Mouse (Mus musculus) E14TG2a.4 (cell line): ENCODE results near the gene Itgb7.

Source experiments
- H3K27me3 ChIP-seq: 2 replicates; pipeline ENCODE4 v1.6.1; 2014; ENCODE audit warnings: low read length, control low read depth; ENCODE audit not compliant: insufficient read depth
- H3K36me3 ChIP-seq: 2 replicates; pipeline ENCODE4 v1.6.1; 2014; ENCODE audit warnings: low read length, control low read depth; ENCODE audit not compliant: insufficient read depth
- H3K4me1 ChIP-seq: replicated peaks from 2 replicates; pipeline ENCODE4 v1.6.1; 2014; ENCODE audit warnings: low read depth, low read length, control low read depth
- H3K4me3 ChIP-seq: replicated peaks from 2 replicates; pipeline ENCODE4 v1.5.1; 2014; ENCODE audit warnings: mild to moderate bottlenecking, low read length
- H3K9me3 ChIP-seq: 2 replicates; pipeline ENCODE4 v1.6.1; 2014; ENCODE audit warnings: low read length, control low read depth
- CTCF ChIP-seq: conservative IDR thresholded peaks from 2 replicates; pipeline ENCODE4 v1.5.1; 2014; ENCODE audit warnings: low read length
- NANOG ChIP-seq: IDR thresholded peaks from 2 replicates; pipeline ENCODE4 v1.6.1; 2014; ENCODE audit warnings: borderline replicate concordance, low read length, mixed read lengths
- POU5F1 ChIP-seq: IDR thresholded peaks from 2 replicates; pipeline ENCODE4 v1.6.1; 2014; ENCODE audit warnings: low read length, borderline replicate concordance

The Itgb7 gene

GRCm38 (mm10) chr15:102245891-102246741, 14.4 kb upstream of the Itgb7 start:
- Histone ChIP-seq H3K36me3 (peaks cover 13% of the 10 kb centered on the region), H3K9me3 (no peaks in the 10 kb centered on the region), H3K27me3 (no peaks in the 10 kb centered on the region), H3K4me3 (peak overlapping the region; percentile 94), H3K4me1 (peaks cover 73% of the 10 kb centered on the region)
- TF ChIP-seq CTCF (no peak), NANOG (no peak), POU5F1 (no peak)

DNA sequence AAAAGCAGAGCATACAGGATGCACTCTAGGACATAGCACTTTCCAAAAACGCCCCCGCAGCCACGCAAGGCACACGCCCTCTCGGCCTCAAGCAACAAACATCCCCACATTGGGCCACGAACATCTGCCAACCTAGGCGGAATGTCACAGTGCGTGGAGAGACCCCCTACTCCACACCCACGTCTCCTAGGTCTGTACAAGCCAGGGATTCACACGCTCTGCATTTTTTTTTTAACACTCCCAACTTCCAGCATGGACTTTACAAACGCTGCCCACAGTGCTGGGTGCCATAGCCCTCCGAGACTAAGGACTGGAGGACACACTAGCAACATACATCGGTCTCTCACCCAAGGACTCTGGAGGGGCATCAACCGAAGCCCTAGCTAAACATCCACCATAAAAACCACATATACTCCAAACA, 13.7 kb upstream of the Itgb7 start:
- Histone ChIP-seq H3K27me3 (no peaks in the 10 kb centered on the region), H3K9me3 (no peaks in the 10 kb centered on the region), H3K4me1 (peaks cover 73% of the 10 kb centered on the region), H3K4me3 (peak overlapping the region; percentile 94), H3K36me3 (peaks cover 17% of the 10 kb centered on the region)
- no peak for TF ChIP-seq CTCF
- TF ChIP-seq NANOG, result no peak
- TF ChIP-seq POU5F1, result no peak

DNA sequence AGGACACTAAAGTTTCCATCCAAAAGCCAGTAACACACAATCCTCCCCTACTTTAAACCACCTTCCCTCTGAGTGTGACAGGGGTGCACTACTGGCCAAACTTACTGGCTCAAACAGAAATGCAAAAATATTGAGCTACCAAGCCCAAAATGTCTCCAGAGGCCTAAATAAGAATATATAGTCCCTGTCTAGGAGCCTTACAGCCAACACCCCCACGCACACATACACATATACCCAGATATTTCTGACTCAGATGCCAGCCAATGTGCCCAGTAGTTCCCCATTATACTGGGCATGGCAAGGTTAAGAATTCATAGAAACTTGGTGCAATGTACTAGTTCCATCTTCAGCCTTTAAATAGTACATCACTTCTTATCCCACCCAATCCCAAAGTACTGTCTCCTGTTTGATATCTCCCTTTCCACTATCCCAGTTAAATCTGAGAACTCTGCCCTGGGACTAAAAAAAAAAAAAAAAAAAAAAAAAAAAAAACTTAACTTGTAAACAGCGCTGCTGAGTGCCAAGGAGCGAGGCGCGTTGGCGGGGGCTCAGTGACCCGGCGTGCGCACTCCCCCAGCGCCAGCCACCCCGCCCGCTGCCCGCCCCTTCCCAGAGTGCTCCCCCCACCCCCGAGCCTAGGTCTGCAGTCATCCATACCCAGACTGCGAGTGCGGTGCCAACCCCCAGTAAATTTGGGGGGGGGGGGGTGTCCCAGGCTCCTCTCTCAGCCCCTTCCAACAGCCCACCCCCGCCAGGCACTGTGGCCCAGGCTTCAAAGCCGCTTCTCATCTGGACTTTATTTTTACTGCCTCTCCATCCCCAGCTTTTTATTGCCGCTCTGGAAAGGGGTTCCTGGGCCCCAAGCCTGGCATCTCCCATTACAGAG, 12.8 kb upstream of the Itgb7 start:
- Histone ChIP-seq H3K27me3 (no peaks in the 10 kb centered on the region), H3K9me3 (no peaks in the 10 kb centered on the region), H3K4me1 (peaks cover 70% of the 10 kb centered on the region), H3K4me3 (peak overlapping the region; percentile 94), H3K36me3 (peaks cover 24% of the 10 kb centered on the region)
- TF ChIP-seq CTCF (no peak), POU5F1 (no peak), NANOG (no peak)

GRCm38 (mm10) chr15:102243229-102244190, 11.8 kb upstream of the Itgb7 start:
- Histone ChIP-seq H3K9me3 (no peaks in the 10 kb centered on the region), H3K4me1 (peaks cover 70% of the 10 kb centered on the region), H3K27me3 (no peaks in the 10 kb centered on the region), H3K36me3 (peaks cover 34% of the 10 kb centered on the region), H3K4me3 (peak overlapping the region; percentile 94)
- TF ChIP-seq NANOG (peak; percentile 31; the same call in 1 of the 2 replicates), CTCF (no peak), POU5F1 (peak; percentile 93)

DNA sequence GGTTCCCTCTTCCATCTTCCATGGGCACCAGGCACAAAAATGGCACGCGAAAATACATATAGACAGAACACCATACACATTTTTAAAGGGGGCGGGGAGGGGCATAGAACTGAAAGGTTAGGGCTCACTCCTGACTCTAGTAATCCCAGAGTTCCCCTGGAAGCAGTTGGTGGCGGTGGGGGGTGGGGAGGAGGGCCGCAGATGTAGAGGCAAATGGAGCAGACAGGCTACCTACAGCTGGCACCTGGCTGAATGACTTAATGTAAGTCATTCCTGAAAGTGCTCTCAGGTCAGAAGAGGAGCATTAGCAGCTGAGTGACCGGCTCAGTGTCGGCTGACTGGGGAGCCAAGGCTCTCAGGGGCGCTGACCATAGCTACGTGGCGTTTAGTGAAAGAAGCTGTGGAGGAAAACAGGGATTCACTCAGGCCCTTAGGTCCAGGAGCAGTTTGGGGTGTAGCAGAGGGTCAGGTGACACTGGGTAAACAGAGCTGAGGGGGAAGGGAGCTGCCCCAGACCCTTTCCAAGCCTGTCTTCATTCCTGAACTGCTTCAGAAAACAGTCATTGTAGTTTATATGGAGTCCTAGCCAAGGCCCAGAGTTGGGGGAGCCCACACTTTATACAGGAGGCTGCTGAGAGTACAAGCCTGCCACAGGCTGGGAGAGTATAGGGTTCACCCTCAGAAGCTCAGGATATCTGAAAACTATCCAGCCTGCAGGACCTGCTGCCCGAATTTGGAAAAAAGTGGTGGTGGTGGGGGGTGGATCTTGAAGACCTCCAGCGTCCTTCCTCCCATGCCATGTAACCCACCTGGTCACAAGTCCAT, 10.9 kb upstream of the Itgb7 start:
- Histone ChIP-seq H3K36me3 (peaks cover 43% of the 10 kb centered on the region), H3K27me3 (no peaks in the 10 kb centered on the region), H3K4me3 (peak overlapping the region; percentile 94), H3K9me3 (no peaks in the 10 kb centered on the region), H3K4me1 (peaks cover 72% of the 10 kb centered on the region)
- TF ChIP-seq POU5F1 (no peak), NANOG (no peak), CTCF (no peak)

GRCm38 (mm10) chr15:102240607-102241006, 8.9 kb upstream of the Itgb7 start:
- Histone ChIP-seq H3K27me3 (no peaks in the 10 kb centered on the region), H3K4me1 (peaks cover 92% of the 10 kb centered on the region), H3K4me3 (peak overlapping the region; percentile 94), H3K9me3 (no peaks in the 10 kb centered on the region), H3K36me3 (peaks cover 63% of the 10 kb centered on the region)
- TF ChIP-seq NANOG (no peak), CTCF (no peak), POU5F1 (no peak)

DNA sequence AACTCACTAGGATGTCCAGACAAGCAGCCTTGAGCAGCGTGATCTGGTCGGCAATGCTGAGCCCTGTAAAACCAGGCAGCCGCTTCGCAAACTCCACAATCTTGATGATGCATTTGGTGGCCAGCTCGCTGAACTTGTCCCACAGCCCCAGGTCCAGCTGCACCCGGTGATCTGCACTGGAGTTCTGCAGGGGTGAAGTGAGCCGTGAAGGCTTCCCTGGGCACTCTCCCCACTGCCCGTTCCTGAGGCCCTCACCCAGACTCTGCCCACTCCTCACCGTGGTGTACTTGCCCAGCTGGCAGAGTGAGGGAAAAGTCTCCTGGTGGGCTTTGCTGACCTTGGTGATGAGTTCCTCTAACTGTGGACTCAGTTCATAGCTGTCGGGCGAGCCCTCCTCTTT, 8.1 kb upstream of the Itgb7 start:
- Histone ChIP-seq H3K27me3 (no peaks in the 10 kb centered on the region), H3K4me1 (peaks cover 93% of the 10 kb centered on the region), H3K4me3 (peak overlapping the region; percentile 94), H3K36me3 (peaks cover 71% of the 10 kb centered on the region), H3K9me3 (no peaks in the 10 kb centered on the region)
- no peak for TF ChIP-seq NANOG
- no peak for TF ChIP-seq POU5F1
- no peak for TF ChIP-seq CTCF
